Mouse (Mus musculus) kidney, embryonic 14.5 days (tissue): Measurements from ENCODE around the gene Mepce. TPM values are rescaled to one million over a fixed set of nuclear protein-coding genes. Genes with fewer than 3 reads are reported as not detected.

Experiments
- ATAC-seq: fragments of 200-750 bp; cut with Nextera tagmentation; 2 replicates; pipeline ENCODE4 v1.8.0; 2017; ENCODE audit warnings: moderate number of reproducible peaks, mild to moderate bottlenecking, moderate TSS enrichment, moderate library complexity; ENCODE audit not compliant: low FRiP score, low TSS enrichment
- H3K27ac ChIP-seq: fragments of 300-500 bp; sonication (generic); 2 replicates; pipeline ENCODE4 v1.5.1; 2014; ENCODE audit warnings: low read depth, mild to moderate bottlenecking, low read length, moderate library complexity, mixed read lengths
- H3K27me3 ChIP-seq: fragments of 300-500 bp; sonication (generic); 2 replicates; pipeline ENCODE4 v1.6.1; 2014; ENCODE audit warnings: mild to moderate bottlenecking, low read length; ENCODE audit not compliant: control insufficient read depth, insufficient read depth
- H3K36me3 ChIP-seq: fragments of 300-500 bp; sonication (generic); 2 replicates; pipeline ENCODE4 v1.6.1; 2014; ENCODE audit warnings: low read length, mixed read lengths; ENCODE audit not compliant: control insufficient read depth, insufficient read depth
- H3K4me1 ChIP-seq: fragments of 300-500 bp; sonication (generic); 2 replicates; pipeline ENCODE4 v1.6.1; 2014; ENCODE audit warnings: low read length, mixed read lengths; ENCODE audit not compliant: control insufficient read depth, insufficient read depth
- H3K4me2 ChIP-seq: fragments of 300-500 bp; sonication (generic); replicated peaks from 2 replicates; pipeline ENCODE4 v1.6.1; 2014; ENCODE audit warnings: low read depth, mild to moderate bottlenecking, low read length
- H3K4me3 ChIP-seq: fragments of 300-500 bp; sonication (generic); 2 replicates; pipeline ENCODE4 v1.5.1; 2014; ENCODE audit warnings: mild to moderate bottlenecking, low read length
- H3K9ac ChIP-seq: fragments of 300-500 bp; sonication (generic); 2 replicates; pipeline ENCODE4 v1.6.1; 2014; ENCODE audit warnings: low read depth, mild to moderate bottlenecking, low read length, moderate library complexity
- H3K9me3 ChIP-seq: fragments of 300-500 bp; sonication (generic); 2 replicates; pipeline ENCODE4 v1.6.1; 2016; ENCODE audit warnings: low read length; ENCODE audit not compliant: control insufficient read depth
- WGBS: fragments of 180-500 bp; shearing (Covaris S2); extraction: QIAGEN DNeasy Blood & Tissue Kit; methylation state at CpG from one replicate; pipeline ENCODE4 v1.1.7; 2014; 5-methylcytosine and 5-hydroxymethylcytosine counted together
- polyA plus RNA-seq: library from polyadenylated mRNA; unstranded; fragments of >200 nt; fragmentation: Nextera tagmentation; extraction: Ambion mirVana; gene quantifications from 2 replicates; pipeline ENCODE4 v1.2.1, GENCODE M21; 2014

Gene Mepce
- polyA plus RNA-seq, 1 experiment from 2014 or later = 11.8 TPM

DNA sequence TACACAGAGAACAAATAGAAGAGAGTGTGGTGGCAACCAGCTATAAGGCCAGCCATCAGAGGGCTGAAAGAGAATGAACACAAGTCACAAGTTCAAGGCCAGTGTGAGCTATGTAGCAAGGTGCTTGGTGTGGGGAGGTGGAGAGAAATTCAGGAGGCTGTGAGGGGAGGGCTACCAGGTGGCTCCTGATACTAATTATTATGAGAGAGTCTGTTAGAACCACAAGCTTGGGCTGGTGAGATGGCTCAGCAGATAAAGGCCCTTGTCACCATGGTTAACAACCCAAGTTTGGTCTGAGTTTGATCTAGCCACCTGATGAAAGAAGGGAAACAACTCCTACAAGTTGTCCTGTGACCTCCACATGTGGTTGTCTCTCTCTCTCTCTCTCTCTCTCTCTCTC lies 14.7 kb downstream of the Mepce start:
- Histone ChIP-seq H3K4me1 (no peaks in the 10 kb centered on the region), H3K27me3 (no peaks in the 10 kb centered on the region), H3K9ac (no peak overlapping the region), H3K4me3 (no peak overlapping the region), H3K36me3 (no peaks in the 10 kb centered on the region), H3K9me3 (no peaks in the 10 kb centered on the region), H3K4me2 (no peak overlapping the region), H3K27ac (no peak overlapping the region)
- no peak for ATAC-seq

DNA sequence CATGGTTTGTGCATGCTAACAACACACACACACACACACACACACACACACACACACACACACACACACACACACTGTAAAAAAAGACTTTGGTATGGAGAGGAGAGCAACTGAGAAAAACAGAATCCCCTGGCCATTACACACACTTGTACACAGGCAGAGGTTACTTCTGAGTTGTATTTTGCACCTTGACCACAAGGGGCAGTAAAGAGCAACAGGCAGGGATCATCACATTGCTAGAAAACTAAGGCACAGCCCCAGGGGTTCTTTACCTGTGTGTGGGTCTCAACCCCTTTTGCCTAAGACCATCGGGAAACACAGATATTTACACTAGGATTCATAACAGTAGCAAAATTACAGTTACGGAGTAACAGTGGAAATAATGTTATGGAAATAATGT lies 16.7 kb downstream of the Mepce start:
- Histone ChIP-seq H3K36me3 (no peaks in the 10 kb centered on the region), H3K27me3 (no peaks in the 10 kb centered on the region), H3K4me3 (no peak overlapping the region), H3K4me1 (no peaks in the 10 kb centered on the region), H3K4me2 (no peak overlapping the region), H3K9ac (no peak overlapping the region), H3K9me3 (no peaks in the 10 kb centered on the region; the same call in 1 of the 2 replicates), H3K27ac (no peak overlapping the region)
- WGBS = 55% methylated on average over 2 of the region's 2 CpGs
- ATAC-seq = no peak

DNA sequence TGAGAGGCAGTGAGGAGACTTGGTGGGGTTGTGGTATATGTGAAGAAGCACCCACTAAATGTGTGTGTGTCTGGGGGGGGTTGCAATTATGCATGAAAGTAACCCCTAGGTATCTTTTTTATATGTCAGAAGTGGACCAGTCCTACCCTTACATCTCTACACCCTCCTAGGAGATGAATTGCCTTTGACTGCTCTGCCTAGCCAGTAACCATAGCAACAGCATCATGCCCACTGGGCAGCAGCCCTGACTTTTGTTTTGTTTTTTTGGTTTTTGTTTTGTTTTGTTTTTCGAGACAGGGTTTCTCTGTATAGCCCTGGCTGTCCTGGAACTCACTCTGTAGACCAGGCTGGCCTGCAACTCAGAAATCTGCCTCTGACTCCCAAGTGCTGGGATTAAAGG lies 19.0 kb downstream of the Mepce start:
- no peak overlapping the region for H3K27ac ChIP-seq
- H3K4me3 ChIP-seq = no peak overlapping the region
- WGBS = 79% methylated on average over 1 of the region's 1 CpGs
- no peaks in the 10 kb centered on the region; the same call in 1 of the 2 replicates for H3K9me3 ChIP-seq
- no peak overlapping the region for H3K9ac ChIP-seq
- H3K36me3 ChIP-seq = no peaks in the 10 kb centered on the region
- no peak for ATAC-seq
- no peaks in the 10 kb centered on the region for H3K27me3 ChIP-seq
- no peaks in the 10 kb centered on the region for H3K4me1 ChIP-seq
- no peak overlapping the region for H3K4me2 ChIP-seq

DNA sequence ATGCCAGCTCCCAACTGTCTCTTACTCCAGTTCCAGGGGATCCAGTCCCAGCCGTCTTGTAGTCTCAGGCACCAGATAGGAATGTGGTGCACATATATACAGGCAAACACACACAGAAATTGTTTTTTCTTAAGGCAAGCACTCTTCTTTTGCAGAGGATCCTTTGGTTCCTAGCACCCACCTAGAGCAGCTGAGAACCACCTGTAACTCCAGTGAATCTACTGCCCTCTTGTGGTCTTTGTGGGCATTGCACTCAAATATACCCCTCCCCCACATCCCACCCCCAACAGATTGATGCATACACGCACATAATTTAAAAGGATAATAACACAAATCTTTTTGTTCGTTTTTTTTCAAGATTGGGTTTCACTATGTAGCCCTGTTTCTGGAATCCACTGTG lies 21.2 kb downstream of the Mepce start:
- H3K27ac ChIP-seq = no peak overlapping the region
- no peaks in the 10 kb centered on the region for H3K4me1 ChIP-seq
- no peaks in the 10 kb centered on the region for H3K27me3 ChIP-seq
- H3K9ac ChIP-seq = no peak overlapping the region
- H3K4me2 ChIP-seq = no peak overlapping the region
- no peak overlapping the region for H3K4me3 ChIP-seq
- no peaks in the 10 kb centered on the region for H3K36me3 ChIP-seq
- ATAC-seq = no peak
- H3K9me3 ChIP-seq = no peaks in the 10 kb centered on the region; the same call in 1 of the 2 replicates
- WGBS = 65% methylated on average over 3 of the region's 3 CpGs

DNA sequence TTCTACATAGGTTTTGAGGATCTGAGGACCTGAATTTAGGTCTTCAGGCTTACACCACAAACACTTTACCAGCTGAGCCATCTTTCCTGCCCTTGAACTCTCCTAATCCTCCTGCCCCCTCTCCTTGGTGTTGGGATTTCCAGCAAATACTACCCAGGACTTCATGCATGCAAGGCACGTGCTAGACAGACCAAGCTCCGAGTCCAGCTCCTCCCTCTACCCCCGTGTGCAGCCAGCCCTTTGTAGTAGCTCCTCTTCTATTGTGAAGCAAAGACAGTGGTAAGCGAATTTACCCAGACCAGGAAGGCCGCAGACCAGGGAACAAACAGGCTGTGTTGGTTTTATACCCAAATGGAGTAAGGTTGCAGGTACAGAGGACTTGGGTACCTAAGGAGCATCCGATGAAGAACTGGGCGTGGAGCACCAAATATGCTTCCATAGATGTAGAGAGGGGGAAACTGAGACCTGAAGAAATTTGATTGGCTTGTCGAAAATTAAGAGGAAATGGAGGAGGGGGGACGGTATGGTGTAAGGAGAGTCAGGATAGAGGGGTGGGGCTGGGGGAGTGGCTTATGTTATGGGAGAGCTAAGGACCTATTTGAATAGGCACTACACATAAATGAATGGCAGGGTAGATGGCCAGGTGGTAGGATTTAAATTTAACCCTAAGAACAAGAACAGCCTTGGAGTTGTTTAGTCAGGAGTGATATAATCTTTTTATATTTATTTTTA lies 22.7 kb downstream of the Mepce start:
- Histone ChIP-seq H3K27me3 (no peaks in the 10 kb centered on the region), H3K9ac (no peak overlapping the region), H3K4me2 (no peak overlapping the region), H3K4me1 (no peaks in the 10 kb centered on the region), H3K27ac (no peak overlapping the region), H3K9me3 (no peaks in the 10 kb centered on the region; the same call in 1 of the 2 replicates), H3K36me3 (no peaks in the 10 kb centered on the region), H3K4me3 (no peak overlapping the region)
- WGBS = 64% methylated on average over 9 of the region's 9 CpGs
- ATAC-seq = no peak

DNA sequence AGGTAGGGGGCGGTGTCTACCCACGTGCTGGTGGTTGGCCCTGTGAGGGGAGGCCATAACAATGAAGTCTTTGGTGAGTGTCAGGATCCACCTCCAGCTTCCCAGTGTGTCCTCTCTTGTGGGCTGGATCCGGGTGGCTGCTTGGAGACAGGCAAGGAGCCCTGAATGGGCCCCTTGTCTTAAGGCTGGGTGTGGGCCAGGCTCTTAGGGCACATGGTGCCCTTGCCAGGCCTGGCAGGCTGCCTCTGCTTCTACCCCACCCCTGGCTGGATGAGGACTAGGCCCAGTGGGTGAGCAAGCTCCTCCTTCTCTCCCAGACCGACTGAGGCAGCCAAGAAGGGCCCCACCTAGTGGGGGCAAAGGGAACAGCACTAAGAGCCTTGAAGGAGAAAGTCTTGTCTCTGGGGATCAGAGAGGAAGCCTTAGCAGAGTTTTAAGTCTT lies 27.5 kb downstream of the Mepce start:
- H3K9ac ChIP-seq = 0 out of 2 replicates have a peak overlapping the region, but pooled peaks have one; percentile 8
- no peak overlapping the region for H3K27ac ChIP-seq
- 0 out of 2 replicates have a peak, but pooled peaks cover 3% of the 10 kb centered on the region for H3K4me1 ChIP-seq
- peaks cover 31% of the 10 kb centered on the region for H3K36me3 ChIP-seq
- no peaks in the 10 kb centered on the region for H3K27me3 ChIP-seq
- peak; percentile 78 for ATAC-seq
- no peak overlapping the region for H3K4me2 ChIP-seq
- H3K4me3 ChIP-seq = no peak overlapping the region
- H3K9me3 ChIP-seq = no peaks in the 10 kb centered on the region
- 42% methylated on average over 4 of the region's 4 CpGs for WGBS

DNA sequence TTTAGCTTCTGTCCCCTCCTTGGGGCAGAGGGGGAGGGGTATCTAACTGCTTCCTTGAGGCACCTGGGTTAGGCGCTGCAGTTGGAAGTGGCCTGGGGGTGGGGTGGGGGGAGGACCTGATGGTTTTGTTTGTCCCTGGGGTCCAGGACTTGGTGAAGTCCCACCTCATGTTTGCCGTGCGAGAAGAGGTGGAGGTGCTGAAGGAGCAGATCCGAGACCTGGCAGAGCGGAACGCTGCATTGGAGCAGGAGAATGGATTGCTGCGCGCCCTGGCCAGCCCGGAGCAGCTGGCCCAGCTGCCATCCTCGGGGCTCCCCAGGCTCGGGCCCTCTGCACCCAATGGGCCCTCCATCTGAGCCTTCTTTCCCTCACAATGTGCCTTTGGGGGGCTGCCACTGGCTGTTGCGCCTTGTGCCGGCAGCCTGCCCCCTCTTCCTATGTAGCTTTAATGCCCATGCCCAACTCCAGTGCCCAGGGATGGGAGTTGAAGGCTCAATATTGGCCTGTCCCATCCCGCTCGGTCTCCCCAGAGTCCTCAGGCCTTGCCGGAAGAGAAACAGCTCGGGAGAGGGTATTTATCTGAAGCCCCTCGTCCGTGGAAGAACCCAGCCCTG lies 28.4 kb downstream of the Mepce start:
- no peak for ATAC-seq
- no peaks in the 10 kb centered on the region for H3K9me3 ChIP-seq
- 94% methylated on average over 19 of the region's 19 CpGs for WGBS
- no peak overlapping the region for H3K9ac ChIP-seq
- no peak overlapping the region for H3K4me3 ChIP-seq
- H3K4me1 ChIP-seq = 0 out of 2 replicates have a peak, but pooled peaks cover 3% of the 10 kb centered on the region
- no peak overlapping the region for H3K4me2 ChIP-seq
- H3K27me3 ChIP-seq = no peaks in the 10 kb centered on the region
- H3K36me3 ChIP-seq = peaks cover 33% of the 10 kb centered on the region
- no peak overlapping the region for H3K27ac ChIP-seq

DNA sequence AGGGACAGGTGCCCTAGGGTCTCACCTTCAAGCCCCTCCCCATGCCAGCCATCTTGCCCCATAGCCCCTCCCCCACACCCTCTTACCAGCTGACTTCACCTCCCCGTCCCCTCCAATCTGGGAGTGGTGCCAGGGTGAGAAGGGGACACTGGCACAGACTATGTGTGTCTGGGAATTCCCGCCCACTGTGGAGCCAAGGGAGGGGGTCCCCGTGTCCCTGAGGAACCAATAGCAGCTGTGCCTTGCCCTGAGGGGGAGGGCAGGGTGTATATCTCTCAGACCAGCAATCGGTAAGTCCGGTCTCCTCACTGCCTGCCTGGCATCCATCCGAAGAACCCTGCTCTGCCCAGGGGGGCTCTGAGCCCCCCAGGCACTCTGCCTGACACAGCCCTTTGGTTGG lies 29.6 kb downstream of the Mepce start:
- 90% methylated on average over 6 of the region's 6 CpGs for WGBS
- Histone ChIP-seq H3K4me1 (0 out of 2 replicates have a peak, but pooled peaks cover 3% of the 10 kb centered on the region), H3K4me2 (no peak overlapping the region), H3K27ac (no peak overlapping the region), H3K9ac (no peak overlapping the region), H3K4me3 (no peak overlapping the region), H3K27me3 (no peaks in the 10 kb centered on the region), H3K36me3 (peaks cover 45% of the 10 kb centered on the region), H3K9me3 (no peaks in the 10 kb centered on the region)
- ATAC-seq = no peak
